Mouse (Mus musculus) cerebellum, adult 11-12 months (tissue): ENCODE measurements around the gene Ms4a2.

Source experiments
- DNase-seq: peaks from one replicate; pipeline ENCODE4 v3.0.0; 2022

The Ms4a2 gene

DNA sequence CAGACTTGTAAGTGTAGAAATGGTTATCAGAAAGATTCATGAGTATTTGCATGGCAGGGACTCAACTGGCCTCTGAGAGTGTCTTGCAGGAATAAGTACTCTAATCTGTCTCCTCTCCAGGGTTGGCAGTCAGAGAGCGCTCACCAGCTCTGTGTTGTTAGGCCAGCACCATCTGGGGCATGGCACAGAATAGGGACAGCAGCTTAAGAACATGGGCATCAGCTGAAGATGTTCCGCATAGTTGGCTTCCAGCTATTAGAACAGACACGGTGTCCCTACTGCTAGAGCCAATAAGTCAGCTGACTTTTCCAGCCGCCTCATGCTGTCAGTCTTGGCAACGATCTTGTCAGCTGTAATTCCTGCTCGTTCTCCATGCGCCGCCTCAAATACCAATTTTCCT, 48.6 kb downstream of the Ms4a2 start:
- DNase-seq = no peak
